Mouse (Mus musculus): ENCODE results near the gene Gm20843. TPM values are rescaled to one million over a fixed set of nuclear protein-coding genes. Genes with fewer than 3 reads are reported as not detected.

Gm20843 gene
- polyA plus RNA-seq (2014; fragmentation: Illumina TruSeq; extraction: RNeasy Lipid Tissue Mini Kit (QIAGEN cat#74804); ENCODE audit: low read depth, low replicate concordance), result not detected

GRCm38 (mm10) chrY:72247018-72247417, at the start of gene Gm20843:
Gm20843 (minus strand) TSS chrY:72247118.

All from adrenal gland, adult 10 weeks (tissue).